Mouse (Mus musculus) midbrain, embryonic 16.5 days (tissue): ENCODE results near the gene Farp1. TPM values are rescaled to one million over a fixed set of nuclear protein-coding genes. Genes with fewer than 3 reads are reported as not detected.
A peak's percentile ranks its signal among the peaks of the same experiment; 100 is the strongest.

Experiments
- ATAC-seq: fragments of 200-750 bp; cut with Nextera tagmentation; 2 replicates; pipeline ENCODE4 v1.8.0; 2017; ENCODE audit warnings: moderate TSS enrichment
- H3K27ac ChIP-seq: fragments of 300-500 bp; sonication (generic); 2 replicates; pipeline ENCODE4 v1.5.1; 2014; ENCODE audit warnings: mild to moderate bottlenecking, low read length, mixed read lengths
- H3K27me3 ChIP-seq: fragments of 300-500 bp; sonication (generic); 2 replicates; pipeline ENCODE4 v1.6.1; 2014; ENCODE audit warnings: low read depth, low read length, mixed read lengths; ENCODE audit not compliant: control insufficient read depth, insufficient read depth
- H3K36me3 ChIP-seq: fragments of 300-500 bp; sonication (generic); 2 replicates; pipeline ENCODE4 v1.6.1; 2014; ENCODE audit warnings: mild to moderate bottlenecking, low read length, moderate library complexity, mixed read lengths; ENCODE audit not compliant: control insufficient read depth, insufficient read depth
- H3K4me1 ChIP-seq: fragments of 300-500 bp; sonication (generic); 2 replicates; pipeline ENCODE4 v1.6.1; 2014; ENCODE audit warnings: mild to moderate bottlenecking, low read length, mixed read lengths; ENCODE audit not compliant: control insufficient read depth, insufficient read depth
- H3K4me2 ChIP-seq: fragments of 300-500 bp; sonication (generic); 2 replicates; pipeline ENCODE4 v1.6.1; 2014; ENCODE audit warnings: mild to moderate bottlenecking, low read length, mixed read lengths
- H3K4me3 ChIP-seq: fragments of 300-500 bp; sonication (generic); 2 replicates; pipeline ENCODE4 v1.5.1; 2014; ENCODE audit warnings: low read depth, mild to moderate bottlenecking, low read length, moderate library complexity, mixed read lengths
- H3K9ac ChIP-seq: fragments of 300-500 bp; sonication (generic); 2 replicates; pipeline ENCODE4 v1.6.1; 2014; ENCODE audit warnings: low read depth, low read length, mixed read lengths
- H3K9me3 ChIP-seq: fragments of 300-500 bp; sonication (generic); replicated peaks from 2 replicates; pipeline ENCODE4 v1.6.1; 2014; ENCODE audit warnings: mild to moderate bottlenecking, low read length, mixed read lengths; ENCODE audit not compliant: control insufficient read depth, poor library complexity, severe bottlenecking
- WGBS: fragments of 180-500 bp; shearing (Covaris S2); extraction: QIAGEN DNeasy Blood & Tissue Kit; methylation state at CpG from one replicate; pipeline ENCODE4 v1.1.7; 2014; 5-methylcytosine and 5-hydroxymethylcytosine counted together
- polyA plus RNA-seq: library from polyadenylated mRNA; unstranded; fragments of >200 nt; fragmentation: Nextera tagmentation; extraction: Ambion mirVana; gene quantifications from 2 replicates; pipeline ENCODE4 v1.2.1, GENCODE M21; 2015

The Farp1 gene
- polyA plus RNA-seq, 1 experiment from 2014 or later, result 39.8 TPM

DNA sequence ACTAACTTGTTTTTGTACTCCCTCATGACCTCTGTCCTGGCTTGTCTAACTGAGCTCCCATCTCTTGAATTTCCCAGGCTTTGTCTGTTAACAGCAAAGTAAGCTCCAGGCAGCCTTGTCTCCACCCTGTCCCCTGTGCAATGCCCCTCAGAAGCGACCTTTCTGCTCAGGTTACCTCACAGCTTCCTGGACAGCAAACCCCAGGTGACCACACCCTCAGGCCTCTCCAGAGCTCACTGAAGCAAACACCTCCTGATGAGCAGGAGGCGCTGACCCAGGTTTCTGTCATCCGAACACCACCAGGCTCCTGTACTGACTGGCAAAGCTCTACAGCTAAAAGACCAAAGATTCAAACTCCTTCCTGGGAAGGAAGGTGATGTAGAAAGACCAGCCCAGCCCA is 274.9 kb downstream of the Farp1 start:
- Histone ChIP-seq H3K9ac (no peak overlapping the region), H3K4me3 (no peak overlapping the region)
- 89% methylated on average over 3 of the region's 3 CpGs for WGBS

DNA sequence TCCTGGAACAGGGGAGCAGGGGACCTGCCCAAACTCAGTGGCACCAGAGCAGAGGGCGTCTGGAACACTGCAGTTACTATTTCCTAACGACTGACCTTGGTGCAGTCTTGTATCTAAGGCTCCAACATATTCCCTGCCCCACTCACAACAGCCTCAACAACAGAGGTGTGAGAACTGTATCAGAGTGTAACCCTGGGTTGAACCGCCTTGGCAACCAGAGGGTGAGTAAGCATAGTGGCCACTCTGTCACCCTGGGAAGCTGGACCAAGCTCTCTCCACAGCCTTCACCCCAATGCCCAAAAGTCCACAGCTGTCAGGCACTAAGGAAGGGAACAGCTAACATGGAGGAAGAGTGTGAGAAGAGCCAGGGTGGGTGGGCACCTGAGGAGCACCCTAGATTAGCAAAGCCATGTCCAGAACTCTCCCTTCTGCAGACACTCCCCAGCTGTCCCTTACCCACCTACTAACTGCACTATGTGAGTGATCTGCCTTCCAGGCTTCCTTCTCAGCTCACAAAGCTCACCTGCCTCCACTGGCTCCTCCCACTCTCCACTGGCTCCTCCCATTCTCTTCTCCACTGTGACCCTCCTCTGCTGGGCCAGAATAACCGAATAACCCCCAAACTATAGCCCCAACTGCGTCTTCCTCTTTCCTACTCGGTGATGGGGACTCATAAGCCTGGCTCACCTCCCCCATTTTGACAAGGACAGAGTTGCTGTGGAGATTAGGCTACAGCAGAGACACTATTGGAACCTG is 275.5 kb downstream of the Farp1 start:
- WGBS, result 82% methylated on average over 6 of the region's 6 CpGs
- Histone ChIP-seq H3K27me3 (no peaks in the 10 kb centered on the region), H3K36me3 (no peaks in the 10 kb centered on the region), H3K4me1 (no peaks in the 10 kb centered on the region), H3K4me3 (no peak overlapping the region), H3K9ac (no peak overlapping the region), H3K27ac (no peak overlapping the region), H3K9me3 (no peaks in the 10 kb centered on the region), H3K4me2 (no peak overlapping the region)
- ATAC-seq, result no peak

More for the DNA sequence above, 274.9 kb downstream of the Farp1 start:
- Histone ChIP-seq H3K27ac (no peak overlapping the region), H3K27me3 (no peaks in the 10 kb centered on the region), H3K4me1 (no peaks in the 10 kb centered on the region), H3K9me3 (no peaks in the 10 kb centered on the region), H3K36me3 (no peaks in the 10 kb centered on the region), H3K4me2 (no peak overlapping the region)
- no peak for ATAC-seq

DNA sequence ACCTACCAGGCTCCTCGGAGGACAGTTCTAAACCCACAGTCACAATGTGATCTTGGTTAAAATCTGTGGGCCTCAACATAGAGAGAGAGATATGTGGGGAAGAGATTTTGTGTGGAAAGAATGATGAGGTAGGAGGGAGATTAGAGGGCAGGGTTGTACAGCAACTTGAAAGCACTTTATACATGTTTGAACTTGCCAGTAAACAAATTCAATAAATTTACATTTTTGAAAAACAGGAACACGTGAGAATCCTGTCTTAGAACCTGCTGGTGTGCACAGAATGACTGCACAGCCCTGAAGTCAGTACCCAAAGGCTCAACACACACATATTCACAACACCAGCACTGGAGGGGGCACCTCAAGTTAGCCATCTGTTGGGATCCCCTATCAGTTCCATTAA is 276.1 kb downstream of the Farp1 start:
- WGBS, result 94% methylated on average over 2 of the region's 2 CpGs
- no peak overlapping the region for H3K9ac ChIP-seq
- H3K36me3 ChIP-seq, result no peaks in the 10 kb centered on the region
- H3K9me3 ChIP-seq, result no peaks in the 10 kb centered on the region
- ATAC-seq, result no peak
- H3K4me3 ChIP-seq, result no peak overlapping the region
- H3K4me2 ChIP-seq, result no peak overlapping the region
- no peaks in the 10 kb centered on the region for H3K27me3 ChIP-seq
- no peaks in the 10 kb centered on the region for H3K4me1 ChIP-seq
- H3K27ac ChIP-seq, result no peak overlapping the region

DNA sequence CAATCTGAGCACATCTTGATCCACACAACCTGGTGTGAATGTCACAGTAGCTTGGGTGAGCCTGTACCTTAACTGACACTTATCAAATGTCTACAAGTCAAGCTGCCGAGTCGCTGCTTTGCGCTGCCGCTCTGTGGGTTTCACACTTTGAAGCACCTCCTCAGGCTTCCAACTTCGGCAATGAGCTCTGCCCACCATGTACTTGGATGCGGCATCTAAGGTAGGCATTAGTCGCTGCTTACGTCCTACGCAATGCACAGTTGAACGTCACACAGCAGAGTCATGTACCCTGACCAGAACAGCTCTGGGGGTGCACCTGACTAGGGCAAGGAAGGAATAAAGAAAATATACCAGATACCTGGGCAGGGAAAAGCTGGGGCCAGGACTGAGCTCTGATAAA is 278.3 kb downstream of the Farp1 start:
- Histone ChIP-seq H3K4me3 (no peak overlapping the region), H3K27ac (no peak overlapping the region), H3K4me2 (no peak overlapping the region), H3K9me3 (no peaks in the 10 kb centered on the region), H3K4me1 (no peaks in the 10 kb centered on the region), H3K36me3 (no peaks in the 10 kb centered on the region), H3K27me3 (no peaks in the 10 kb centered on the region), H3K9ac (no peak overlapping the region)
- ATAC-seq, result no peak
- WGBS, result 95% methylated on average over 10 of the region's 10 CpGs

DNA sequence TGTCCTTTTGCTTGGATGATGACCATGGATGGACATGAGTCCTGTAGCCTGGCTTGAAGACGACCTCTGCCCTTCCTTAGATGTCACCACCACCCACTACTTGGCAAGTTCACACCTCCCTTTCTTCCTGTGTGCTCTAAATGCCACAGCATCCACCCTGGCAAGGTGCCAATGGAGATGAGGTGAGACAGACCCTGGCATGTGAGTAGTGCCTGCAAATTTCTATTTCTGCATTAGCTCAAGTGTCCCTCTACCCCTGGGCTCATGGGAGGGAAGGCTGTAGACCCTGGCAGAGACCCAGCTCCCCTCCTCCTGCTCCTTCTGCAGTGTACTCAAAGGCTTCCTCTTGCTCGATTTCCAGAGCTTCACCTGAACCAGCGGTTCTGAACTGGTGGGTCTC is 279.9 kb downstream of the Farp1 start:
- Histone ChIP-seq H3K4me1 (no peaks in the 10 kb centered on the region), H3K36me3 (no peaks in the 10 kb centered on the region), H3K9ac (no peak overlapping the region), H3K4me3 (no peak overlapping the region), H3K27ac (no peak overlapping the region), H3K9me3 (no peaks in the 10 kb centered on the region), H3K27me3 (no peaks in the 10 kb centered on the region), H3K4me2 (no peak overlapping the region)
- 77% methylated on average over 3 of the region's 3 CpGs for WGBS
- peak; percentile 38; the same call in 1 of the 2 replicates for ATAC-seq

DNA sequence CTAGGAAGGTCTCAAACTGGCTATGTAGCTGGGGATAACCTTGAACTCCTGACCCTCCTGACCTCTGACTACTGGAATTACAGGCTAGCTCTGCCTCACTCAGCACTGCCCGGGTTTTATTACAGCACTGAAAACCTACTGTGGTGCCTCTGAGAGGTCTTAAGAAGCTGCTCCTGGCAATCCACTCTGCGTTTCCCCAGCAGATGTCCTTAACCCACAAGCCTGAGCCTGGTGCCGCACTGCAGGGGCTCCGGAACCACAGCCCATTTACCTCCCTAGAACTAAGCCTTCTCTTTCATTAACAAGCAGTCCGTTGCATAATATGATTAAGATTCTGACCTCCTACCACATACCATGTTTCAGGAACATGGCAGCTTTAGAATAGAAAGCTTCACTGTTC is 281.1 kb downstream of the Farp1 start:
- Histone ChIP-seq H3K4me2 (no peak overlapping the region), H3K36me3 (no peaks in the 10 kb centered on the region), H3K4me3 (no peak overlapping the region), H3K27me3 (no peaks in the 10 kb centered on the region), H3K9me3 (no peaks in the 10 kb centered on the region; the same call in 1 of the 2 replicates), H3K4me1 (no peaks in the 10 kb centered on the region), H3K27ac (no peak overlapping the region), H3K9ac (no peak overlapping the region)
- ATAC-seq, result no peak
- 46% methylated on average over 5 of the region's 5 CpGs for WGBS

DNA sequence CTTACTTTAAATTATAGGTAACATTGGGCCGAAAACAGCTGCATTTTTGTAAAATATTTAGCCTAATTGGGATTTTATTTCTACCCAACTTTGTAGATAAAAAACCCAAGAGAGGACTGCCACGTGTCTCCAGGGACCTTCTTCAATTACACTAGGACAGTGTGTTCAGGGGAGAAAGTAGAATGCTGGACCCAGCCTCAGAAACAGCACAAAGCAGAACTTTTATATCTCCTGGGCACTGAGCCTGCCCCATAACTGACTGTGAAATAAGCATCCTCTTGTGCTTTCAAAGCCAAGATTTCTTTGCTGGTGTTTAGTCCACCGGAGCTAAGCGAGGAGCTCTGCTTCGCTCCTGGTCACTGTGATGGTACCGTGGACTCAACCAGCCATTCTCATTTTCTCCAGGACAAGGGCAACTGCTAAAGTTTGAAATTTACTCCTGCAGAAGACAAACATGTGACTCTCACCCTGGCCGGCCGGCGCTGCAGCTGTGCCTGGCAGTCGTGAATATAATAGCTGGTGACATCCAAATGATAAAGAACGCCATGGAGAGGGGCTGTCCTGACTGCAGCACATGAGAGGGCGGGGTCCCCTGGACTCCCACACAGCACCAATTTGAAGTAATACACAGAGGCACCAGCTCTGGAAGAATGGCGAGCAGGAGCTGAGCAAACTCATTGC is 281.8 kb downstream of the Farp1 start:
- H3K27ac ChIP-seq, result no peak overlapping the region
- 0 out of 2 replicates have a peak, but pooled peaks have one; percentile 13 for ATAC-seq
- H3K9me3 ChIP-seq, result no peaks in the 10 kb centered on the region; the same call in 1 of the 2 replicates
- WGBS, result 65% methylated on average over 13 of the region's 13 CpGs
- H3K36me3 ChIP-seq, result no peaks in the 10 kb centered on the region
- H3K4me2 ChIP-seq, result no peak overlapping the region
- H3K9ac ChIP-seq, result no peak overlapping the region; the same call in 1 of the 2 replicates
- H3K4me3 ChIP-seq, result no peak overlapping the region
- H3K27me3 ChIP-seq, result no peaks in the 10 kb centered on the region
- no peaks in the 10 kb centered on the region for H3K4me1 ChIP-seq

DNA sequence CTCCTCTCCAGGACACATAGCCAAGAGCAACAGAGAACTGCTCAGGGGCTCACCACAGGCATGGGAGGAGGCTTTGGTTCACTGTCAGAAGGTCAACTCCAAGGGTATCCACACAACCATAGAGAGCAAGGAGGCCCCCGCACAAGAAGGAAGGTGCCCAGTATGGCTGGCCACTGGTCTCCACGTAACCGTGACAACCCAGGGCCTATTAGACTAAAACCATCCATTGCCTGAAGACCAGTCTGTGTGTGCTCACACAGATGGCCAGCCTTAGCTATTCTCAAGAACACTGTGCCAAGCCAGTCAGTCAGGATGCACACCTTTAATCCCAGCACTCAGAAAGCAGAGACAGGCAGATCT is 282.3 kb downstream of the Farp1 start:
- H3K4me3 ChIP-seq, result no peak overlapping the region
- H3K4me2 ChIP-seq, result no peak overlapping the region
- no peak overlapping the region; the same call in 1 of the 2 replicates for H3K9ac ChIP-seq
- H3K36me3 ChIP-seq, result no peaks in the 10 kb centered on the region
- H3K4me1 ChIP-seq, result no peaks in the 10 kb centered on the region
- no peaks in the 10 kb centered on the region for H3K27me3 ChIP-seq
- no peaks in the 10 kb centered on the region; the same call in 1 of the 2 replicates for H3K9me3 ChIP-seq
- ATAC-seq, result 0 out of 2 replicates have a peak, but pooled peaks have one; percentile 18
- WGBS, result 93% methylated on average over 3 of the region's 3 CpGs
- no peak overlapping the region for H3K27ac ChIP-seq

DNA sequence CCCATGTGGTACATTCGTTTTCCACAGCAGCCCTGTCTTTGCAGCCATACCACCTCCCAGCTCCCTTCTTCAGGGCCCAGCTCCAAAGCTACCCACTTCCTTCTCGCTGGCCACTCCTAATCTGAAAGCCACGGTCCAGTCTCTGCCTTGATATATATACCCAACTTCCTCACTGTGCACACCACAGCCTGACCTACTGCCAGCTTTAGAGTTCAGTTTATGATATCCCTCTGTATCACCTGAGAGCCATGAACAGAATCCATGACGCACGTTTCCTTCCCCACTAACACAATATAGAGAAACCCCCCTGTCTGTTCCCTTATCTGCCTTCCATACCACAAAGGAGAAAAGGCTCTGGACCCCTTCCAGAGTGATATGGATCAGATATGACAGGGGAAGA is 283.4 kb downstream of the Farp1 start:
- no peaks in the 10 kb centered on the region for H3K36me3 ChIP-seq
- H3K9ac ChIP-seq, result no peak overlapping the region
- ATAC-seq, result no peak
- H3K27ac ChIP-seq, result no peak overlapping the region
- no peaks in the 10 kb centered on the region; the same call in 1 of the 2 replicates for H3K9me3 ChIP-seq
- H3K4me1 ChIP-seq, result no peaks in the 10 kb centered on the region
- no peaks in the 10 kb centered on the region for H3K27me3 ChIP-seq
- WGBS, result 90% methylated on average over 5 of the region's 5 CpGs
- H3K4me3 ChIP-seq, result no peak overlapping the region
- H3K4me2 ChIP-seq, result no peak overlapping the region
